Mouse (Mus musculus): Measurements from ENCODE around the gene Midn. TPM values are rescaled to one million over a fixed set of nuclear protein-coding genes. Genes with fewer than 3 reads are reported as not detected.

The Midn gene
- polyA plus RNA-seq, 1 experiment from 2014 or later = 20.3 TPM

DNA sequence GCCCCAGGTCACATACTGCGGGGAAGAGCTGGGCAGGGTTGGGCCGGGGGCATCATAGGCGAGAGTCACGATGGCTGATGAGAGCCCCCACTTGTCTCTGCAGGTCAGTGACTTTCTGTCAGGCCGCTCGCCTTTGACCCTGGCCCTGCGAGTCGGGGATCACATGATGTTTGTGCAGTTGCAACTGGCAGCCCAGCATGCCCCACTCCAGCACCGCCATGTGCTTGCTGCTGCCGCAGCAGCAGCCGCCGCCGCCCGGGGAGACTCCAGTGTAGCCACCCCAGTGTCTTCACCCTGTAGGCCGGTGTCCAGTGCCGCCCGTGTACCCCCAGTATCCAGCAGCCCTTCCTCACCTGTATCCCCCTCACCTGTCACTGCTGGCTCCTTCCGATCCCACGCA is 5.6 kb downstream of the Midn start:
- WGBS (ENCODE audit: missing documents) = 95% methylated on average over 18 of the region's 19 CpGs
- no peak overlapping the region for H3K4me3 ChIP-seq (ENCODE audit: inconsistent target)
- H3K27ac ChIP-seq = no peak overlapping the region
- peaks cover 37% of the 10 kb centered on the region for H3K36me3 ChIP-seq (ENCODE audit: inconsistent target)
- H3K79me2 ChIP-seq (ENCODE audit: inconsistent target) = peaks cover 75% of the 10 kb centered on the region

DNA sequence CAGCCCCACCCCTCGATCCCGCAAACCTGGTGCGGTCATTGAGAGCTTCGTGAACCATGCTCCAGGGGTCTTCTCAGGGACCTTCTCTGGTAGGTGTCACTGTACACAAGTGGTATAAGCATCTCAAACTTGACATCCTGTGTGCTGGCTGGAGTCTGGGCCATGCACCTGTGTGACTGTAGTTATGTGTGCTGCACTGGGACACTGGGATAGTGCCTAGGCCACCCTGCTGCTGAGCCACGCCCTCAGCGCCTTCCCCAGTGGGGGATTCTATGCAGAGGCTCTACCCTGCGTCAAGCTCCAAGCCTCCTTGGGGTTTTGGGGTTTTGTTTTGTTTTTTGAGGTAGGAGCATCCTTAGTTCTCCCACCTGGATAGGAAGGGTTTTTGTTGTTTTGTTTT is 6.3 kb downstream of the Midn start:
- peaks cover 75% of the 10 kb centered on the region for H3K79me2 ChIP-seq (ENCODE audit: inconsistent target)
- H3K4me3 ChIP-seq (ENCODE audit: inconsistent target) = no peak overlapping the region
- H3K27ac ChIP-seq = no peak overlapping the region
- 86% methylated on average over 7 of the region's 7 CpGs for WGBS (ENCODE audit: missing documents)
- H3K36me3 ChIP-seq (ENCODE audit: inconsistent target) = peaks cover 37% of the 10 kb centered on the region

DNA sequence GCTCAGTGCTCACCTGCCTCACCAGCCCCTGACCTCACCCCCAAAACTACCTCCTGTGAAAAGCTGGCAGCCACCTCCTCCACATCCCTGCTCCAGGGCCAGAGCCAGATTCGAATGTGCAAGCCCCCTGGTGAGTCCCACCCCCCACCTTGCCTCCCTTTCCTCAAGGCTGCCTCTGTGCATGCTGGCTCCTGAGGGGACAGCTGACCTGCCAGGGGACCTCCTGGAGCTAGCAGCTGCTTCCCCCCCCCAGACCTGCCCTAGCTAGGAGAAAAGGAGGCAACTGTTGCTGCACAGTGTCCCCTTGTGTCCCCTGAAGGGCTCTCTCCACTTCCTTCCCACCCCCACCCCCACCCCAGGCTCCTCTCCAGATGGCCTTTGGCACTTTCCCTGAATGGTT is 7.2 kb downstream of the Midn start:
- Histone ChIP-seq H3K27ac (no peak overlapping the region), H3K79me2 (ENCODE audit: inconsistent target) (peaks cover 71% of the 10 kb centered on the region), H3K4me3 (ENCODE audit: inconsistent target) (no peak overlapping the region), H3K36me3 (ENCODE audit: inconsistent target) (peaks cover 37% of the 10 kb centered on the region)
- WGBS (ENCODE audit: missing documents) = 60% methylated on average over 1 of the region's 1 CpGs

DNA sequence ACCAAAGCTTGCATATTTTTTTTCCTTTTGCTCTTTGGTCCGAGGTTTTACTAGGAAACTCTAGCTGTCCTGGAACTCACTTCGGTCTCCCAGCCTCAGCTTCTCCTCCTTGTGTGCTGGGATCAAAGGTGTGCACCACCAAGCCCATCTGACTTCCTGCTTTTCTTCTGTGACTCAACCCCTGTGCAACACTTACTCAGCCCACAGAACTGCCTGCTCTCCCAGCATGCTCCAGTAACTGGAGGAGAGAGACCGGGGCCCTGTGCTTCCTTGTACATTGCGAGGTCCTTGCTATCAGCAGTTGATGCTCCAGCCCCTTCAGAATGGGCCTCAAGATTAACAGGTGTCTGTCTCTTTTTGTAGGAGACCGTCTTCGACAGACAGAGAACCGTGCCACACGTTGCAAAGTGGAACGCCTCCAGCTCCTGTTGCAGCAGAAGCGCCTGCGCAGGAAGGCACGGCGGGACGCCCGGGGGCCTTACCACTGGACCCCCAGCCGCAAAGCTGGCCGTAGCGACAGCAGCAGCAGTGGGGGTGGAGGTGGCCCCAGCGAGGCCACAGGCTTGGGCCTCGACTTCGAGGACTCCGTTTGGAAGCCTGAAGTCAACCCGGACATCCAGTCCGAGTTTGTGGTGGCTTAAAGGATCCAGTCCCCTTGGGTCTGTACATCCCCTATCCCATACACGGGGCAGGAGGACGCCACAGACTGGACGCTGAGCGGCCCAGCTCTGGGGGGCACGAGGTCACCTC is 8.1 kb downstream of the Midn start:
- 88% methylated on average over 29 of the region's 29 CpGs for WGBS (ENCODE audit: missing documents)
- Histone ChIP-seq H3K79me2 (ENCODE audit: inconsistent target) (peaks cover 62% of the 10 kb centered on the region), H3K36me3 (ENCODE audit: inconsistent target) (peaks cover 37% of the 10 kb centered on the region), H3K27ac (no peak overlapping the region), H3K4me3 (ENCODE audit: inconsistent target) (no peak overlapping the region)

DNA sequence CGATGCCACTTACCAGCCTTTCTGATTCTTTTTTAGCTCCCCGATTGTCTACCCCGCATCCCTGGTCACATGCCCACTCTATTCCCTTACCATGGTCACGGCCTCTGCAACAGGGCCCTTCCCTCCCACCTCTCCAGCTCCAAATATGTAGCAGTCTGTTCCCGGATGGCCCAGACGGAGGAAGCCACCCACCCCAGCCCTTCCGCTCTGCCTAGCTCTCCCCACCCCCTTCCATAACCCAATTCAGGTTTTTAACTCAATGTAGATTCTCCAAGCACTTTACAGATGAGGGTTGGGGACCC is 8.6 kb downstream of the Midn start:
- Histone ChIP-seq H3K79me2 (ENCODE audit: inconsistent target) (peaks cover 57% of the 10 kb centered on the region), H3K36me3 (ENCODE audit: inconsistent target) (peaks cover 37% of the 10 kb centered on the region), H3K4me3 (ENCODE audit: inconsistent target) (no peak overlapping the region), H3K27ac (no peak overlapping the region)
- WGBS (ENCODE audit: missing documents) = 93% methylated on average over 7 of the region's 7 CpGs

DNA sequence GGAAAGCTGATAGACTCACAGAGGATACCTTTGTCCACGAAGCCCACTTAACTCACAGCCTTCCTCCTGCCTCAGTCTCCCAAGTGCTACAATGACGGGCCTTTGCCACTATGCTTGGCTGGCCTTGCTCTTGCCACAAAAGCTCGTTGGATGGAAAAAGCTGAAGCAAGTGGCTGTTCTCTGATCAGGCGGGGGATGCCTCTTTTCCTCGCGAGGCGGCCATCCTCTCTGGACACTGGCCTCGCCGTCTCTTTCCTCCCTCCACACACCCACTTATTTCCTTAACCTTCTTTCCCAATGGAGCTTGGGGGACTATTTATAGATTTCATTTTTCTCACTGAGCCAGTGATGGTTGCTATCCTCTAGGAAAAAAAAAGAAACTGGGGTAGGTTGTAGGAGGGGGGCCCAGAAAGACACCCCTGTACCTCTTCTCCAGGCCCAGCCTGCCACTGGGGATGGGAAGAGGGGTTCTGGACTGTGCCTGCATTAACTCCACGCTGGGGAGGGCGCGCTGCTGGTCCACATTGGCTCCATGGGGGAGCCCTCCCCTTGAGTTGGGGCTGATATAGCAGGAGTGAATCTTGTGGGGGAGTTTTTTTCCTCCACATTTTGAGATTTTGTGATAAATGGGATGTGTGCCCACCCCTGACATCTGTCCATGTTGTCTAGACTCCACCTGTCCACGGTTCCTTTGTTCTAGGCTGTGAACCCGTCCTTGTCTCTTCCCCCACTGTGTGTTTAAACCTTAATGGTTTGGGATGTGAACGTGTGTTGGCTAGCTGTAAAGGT is 9.3 kb downstream of the Midn start:
- Histone ChIP-seq H3K27ac (peak overlapping the region; percentile 88), H3K79me2 (ENCODE audit: inconsistent target) (peaks cover 51% of the 10 kb centered on the region), H3K36me3 (ENCODE audit: inconsistent target) (peaks cover 37% of the 10 kb centered on the region), H3K4me3 (ENCODE audit: inconsistent target) (no peak overlapping the region)
- 87% methylated on average over 13 of the region's 15 CpGs for WGBS (ENCODE audit: missing documents)

DNA sequence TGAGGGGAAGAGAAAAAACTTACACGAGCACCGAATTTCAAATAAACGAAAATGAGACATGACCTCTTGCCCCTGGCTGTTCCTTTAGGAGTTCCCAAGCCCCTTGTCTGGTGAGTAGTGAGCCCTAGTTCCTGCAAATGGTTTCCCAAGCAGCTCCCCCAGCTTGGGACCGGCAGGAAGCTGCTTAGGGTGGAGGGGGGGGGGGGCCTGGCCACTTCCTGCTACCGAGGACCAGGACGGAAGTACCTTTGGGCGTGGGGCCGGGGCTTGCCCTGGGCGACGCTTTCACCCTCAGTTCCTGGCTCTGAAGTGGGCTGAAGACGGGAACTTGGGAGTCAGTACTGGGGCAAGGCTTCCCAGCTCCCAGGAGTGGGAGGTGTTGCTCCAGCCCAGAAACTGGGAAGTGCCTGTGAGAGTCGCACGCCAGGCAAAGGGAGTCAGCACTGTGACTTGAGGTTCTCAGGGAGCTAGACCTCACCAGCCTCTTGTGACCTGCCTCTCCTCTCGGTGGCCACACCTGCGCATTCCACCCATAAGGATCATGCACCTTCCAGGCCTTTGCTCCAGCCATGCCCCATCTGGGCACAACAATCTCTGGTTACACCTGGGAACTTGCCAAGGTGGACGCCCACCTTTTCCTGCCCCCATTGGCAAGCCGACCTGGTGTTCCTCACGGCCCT is 10.4 kb downstream of the Midn start:
- peak overlapping the region; percentile 88 for H3K27ac ChIP-seq
- WGBS (ENCODE audit: missing documents) = 3% methylated on average over 16 of the region's 18 CpGs
- H3K4me3 ChIP-seq (ENCODE audit: inconsistent target) = no peak overlapping the region; the same call in 1 of the 2 replicates
- H3K79me2 ChIP-seq (ENCODE audit: inconsistent target) = peaks cover 39% of the 10 kb centered on the region
- H3K36me3 ChIP-seq (ENCODE audit: inconsistent target) = peaks cover 31% of the 10 kb centered on the region

DNA sequence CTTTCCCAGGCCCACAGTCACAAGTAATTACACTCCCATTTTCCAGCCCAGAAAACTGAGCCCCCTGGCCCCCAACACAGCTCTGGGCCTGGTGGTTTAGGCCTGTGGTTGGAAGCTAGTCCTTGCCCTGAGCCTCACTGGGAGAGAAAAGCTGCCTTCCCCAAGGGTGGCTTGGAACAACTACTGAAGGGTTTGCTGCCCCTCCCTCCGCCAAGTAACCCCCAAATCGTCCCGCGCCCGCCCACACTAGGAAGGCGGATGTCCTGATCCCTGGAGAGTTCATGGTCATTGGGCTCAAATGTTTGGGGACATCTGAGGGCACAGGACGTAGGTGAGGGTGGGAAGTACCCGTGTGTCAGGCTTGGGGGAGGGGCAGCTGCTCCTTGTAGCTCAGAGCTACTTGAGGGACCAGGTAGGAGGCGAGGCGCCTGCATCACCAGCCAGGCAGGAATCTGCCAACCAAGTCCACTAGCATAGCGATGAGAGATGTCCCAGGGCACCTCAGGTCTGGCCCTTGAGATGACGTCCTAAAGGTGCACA is 11.0 kb downstream of the Midn start:
- 12% methylated on average over 12 of the region's 12 CpGs for WGBS (ENCODE audit: missing documents)
- Histone ChIP-seq H3K4me3 (ENCODE audit: inconsistent target) (peak overlapping the region; percentile 26), H3K27ac (peak overlapping the region; percentile 88), H3K36me3 (ENCODE audit: inconsistent target) (peaks cover 27% of the 10 kb centered on the region), H3K79me2 (ENCODE audit: inconsistent target) (peaks cover 33% of the 10 kb centered on the region)

DNA sequence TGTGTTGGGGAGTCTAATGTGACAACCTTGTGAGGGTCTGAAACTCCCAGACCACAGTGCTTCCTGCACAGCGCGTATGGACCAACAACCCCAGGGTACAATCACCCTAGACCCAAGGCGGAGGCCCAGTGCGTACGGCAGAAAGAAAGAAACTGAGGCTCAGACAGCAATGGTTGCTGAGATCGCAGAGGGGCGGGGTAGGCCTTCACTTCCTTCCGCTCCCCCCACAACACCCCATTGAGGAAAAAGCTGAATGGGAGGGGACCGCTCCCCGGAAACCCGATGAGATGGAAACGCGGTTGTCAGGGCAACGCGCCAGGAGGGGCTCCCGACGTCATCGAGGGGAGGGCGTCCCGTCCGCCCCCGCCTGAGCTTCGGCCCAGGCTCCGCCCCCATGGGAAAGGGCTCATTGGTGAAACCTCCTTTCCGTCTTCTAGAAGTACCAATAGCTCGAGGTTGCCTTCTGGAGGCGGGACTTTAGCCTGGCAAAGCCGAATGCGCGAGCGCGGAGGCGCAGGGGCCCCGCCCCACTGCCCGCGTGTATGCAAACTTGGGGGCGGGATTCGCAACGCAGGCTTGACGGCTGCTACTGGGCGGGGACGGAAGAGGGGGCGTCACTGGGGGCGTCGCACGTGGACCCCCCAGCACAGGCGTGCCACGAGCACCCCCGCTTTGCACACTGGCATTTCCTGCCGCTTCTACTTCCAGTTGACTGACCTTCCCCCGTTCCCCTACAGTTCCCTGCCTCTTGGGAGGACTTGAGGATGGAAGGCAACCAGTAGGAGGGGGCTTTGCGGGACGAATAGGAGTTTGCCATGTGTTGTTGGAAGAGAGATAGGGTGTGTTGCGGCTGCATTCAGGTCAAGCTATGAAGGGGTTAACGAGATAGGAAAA is 11.7 kb downstream of the Midn start:
- under 1% methylated on average over 50 of the region's 55 CpGs for WGBS (ENCODE audit: missing documents)
- peak overlapping the region; percentile 88 for H3K27ac ChIP-seq
- peaks cover 26% of the 10 kb centered on the region for H3K79me2 ChIP-seq (ENCODE audit: inconsistent target)
- H3K36me3 ChIP-seq (ENCODE audit: inconsistent target) = peaks cover 20% of the 10 kb centered on the region; the same call in 1 of the 2 replicates
- peak overlapping the region; percentile 27 for H3K4me3 ChIP-seq (ENCODE audit: inconsistent target)

DNA sequence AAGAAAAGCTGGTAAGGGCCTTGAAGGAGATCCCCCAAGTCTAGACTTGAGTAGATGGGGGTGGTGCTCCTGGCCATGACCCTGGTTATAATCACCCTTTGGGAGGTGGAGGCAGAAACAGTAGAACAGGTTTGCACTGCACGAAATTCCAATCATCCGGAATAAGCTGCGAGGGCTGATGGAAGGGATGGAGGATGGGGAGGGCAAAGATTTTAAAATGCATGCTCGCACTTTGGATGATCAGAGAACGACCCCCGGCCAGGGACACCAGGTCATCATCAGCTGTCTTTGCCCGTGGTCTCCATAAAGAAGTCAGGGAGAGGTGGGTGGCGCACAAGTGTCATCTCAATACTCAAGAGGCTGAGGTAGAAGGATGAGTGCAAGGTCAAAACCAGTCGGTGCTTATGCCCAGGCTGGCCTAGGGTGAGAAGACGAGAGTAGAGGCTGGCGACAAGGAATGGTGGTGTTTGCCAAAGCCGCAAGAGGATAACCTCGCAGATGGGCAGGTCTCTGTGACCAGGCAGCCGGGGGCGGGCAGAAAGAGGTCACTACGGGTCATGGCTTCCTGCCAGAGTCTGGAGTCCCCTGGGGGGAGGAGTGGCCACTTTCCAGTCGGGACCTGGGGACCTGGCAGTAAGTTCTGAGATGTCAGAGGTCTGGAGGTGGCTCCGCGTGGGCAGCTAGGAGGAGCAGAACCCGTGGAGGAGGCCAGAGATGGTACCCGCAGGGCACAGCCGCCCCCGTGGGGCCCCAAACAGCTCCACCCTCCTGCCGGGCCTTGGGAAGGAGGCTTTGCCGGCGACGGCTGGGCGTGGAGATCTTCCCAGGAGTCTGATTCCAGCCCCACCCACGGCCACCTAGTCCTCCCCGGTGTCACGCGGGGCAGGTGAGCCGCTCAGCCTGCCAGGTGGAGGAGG is 12.6 kb downstream of the Midn start:
- H3K27ac ChIP-seq = peak overlapping the region; percentile 77
- H3K36me3 ChIP-seq (ENCODE audit: inconsistent target) = peaks cover 11% of the 10 kb centered on the region; the same call in 1 of the 2 replicates
- H3K4me3 ChIP-seq (ENCODE audit: inconsistent target) = peak overlapping the region; percentile 27
- WGBS (ENCODE audit: missing documents) = 7% methylated on average over 33 of the region's 33 CpGs
- H3K79me2 ChIP-seq (ENCODE audit: inconsistent target) = peaks cover 17% of the 10 kb centered on the region

DNA sequence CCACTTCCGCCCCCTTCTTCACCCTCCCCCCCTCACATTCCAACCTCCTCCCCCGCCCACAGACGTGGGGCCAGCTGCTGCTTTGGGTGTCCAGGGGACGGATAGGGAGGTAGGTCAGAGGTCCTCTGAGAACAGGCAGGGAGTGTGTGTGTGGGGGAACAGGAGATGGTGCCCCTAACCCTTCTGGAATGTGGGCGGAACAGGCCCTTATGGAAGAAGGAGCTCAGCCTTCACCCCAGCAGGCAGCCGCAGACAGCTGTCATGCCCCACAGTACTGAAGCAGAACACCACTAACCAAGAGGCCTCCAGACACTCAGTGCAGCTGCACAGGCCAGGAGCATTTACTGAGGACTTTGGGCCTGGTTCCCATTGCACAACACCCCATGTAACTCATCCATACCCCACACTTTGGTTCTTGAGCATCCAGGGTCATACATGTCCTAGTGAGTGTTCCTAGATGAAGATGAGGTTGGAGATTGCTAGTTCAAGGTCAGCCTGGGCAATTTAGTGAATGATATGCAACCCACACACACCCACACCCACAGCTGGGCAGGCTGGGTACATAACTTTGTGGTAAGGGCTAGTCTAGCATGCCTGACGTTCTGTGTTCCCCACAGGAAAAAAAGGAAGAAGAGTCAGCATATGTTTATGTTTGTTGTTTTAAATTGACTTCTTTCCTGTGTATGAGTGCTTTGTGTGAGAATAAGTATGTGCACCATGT is 13.6 kb downstream of the Midn start:
- 35% methylated on average over 4 of the region's 7 CpGs for WGBS (ENCODE audit: missing documents)
- H3K4me3 ChIP-seq (ENCODE audit: inconsistent target) = peak overlapping the region; percentile 27; the same call in 1 of the 2 replicates

DNA sequence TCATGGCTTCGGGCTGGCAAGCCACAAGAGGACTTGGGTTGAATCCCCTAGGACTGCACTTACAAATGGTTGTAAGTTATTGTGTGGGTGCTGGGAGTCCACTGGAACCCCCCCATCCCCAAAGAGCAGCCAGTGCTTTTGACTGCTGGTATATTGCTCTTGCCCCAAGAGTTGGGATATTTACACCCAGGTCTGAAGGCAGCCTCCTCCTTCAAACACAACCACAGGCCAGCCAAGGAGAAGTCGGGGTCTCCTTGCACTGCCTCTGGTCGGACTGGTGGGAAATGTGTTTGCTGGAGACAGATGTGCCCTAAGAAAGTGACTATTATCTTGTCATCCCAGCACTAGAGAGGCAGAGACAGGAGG is 14.2 kb downstream of the Midn start:
- 75% methylated on average over 3 of the region's 3 CpGs for WGBS (ENCODE audit: missing documents)
- H3K4me3 ChIP-seq (ENCODE audit: inconsistent target) = no peak overlapping the region
- peaks cover 3% of the 10 kb centered on the region; the same call in 1 of the 2 replicates for H3K79me2 ChIP-seq (ENCODE audit: inconsistent target)
- H3K36me3 ChIP-seq (ENCODE audit: inconsistent target) = peaks cover 3% of the 10 kb centered on the region; the same call in 1 of the 2 replicates
- H3K27ac ChIP-seq = peak overlapping the region; percentile 77

More for the DNA sequence above, 13.6 kb downstream of the Midn start:
- Histone ChIP-seq H3K27ac (peak overlapping the region; percentile 77), H3K79me2 (ENCODE audit: inconsistent target) (peaks cover 9% of the 10 kb centered on the region; the same call in 1 of the 2 replicates), H3K36me3 (ENCODE audit: inconsistent target) (peaks cover 7% of the 10 kb centered on the region; the same call in 1 of the 2 replicates)
